Mouse (Mus musculus): Measurements from ENCODE around the gene Eprs.

DNA sequence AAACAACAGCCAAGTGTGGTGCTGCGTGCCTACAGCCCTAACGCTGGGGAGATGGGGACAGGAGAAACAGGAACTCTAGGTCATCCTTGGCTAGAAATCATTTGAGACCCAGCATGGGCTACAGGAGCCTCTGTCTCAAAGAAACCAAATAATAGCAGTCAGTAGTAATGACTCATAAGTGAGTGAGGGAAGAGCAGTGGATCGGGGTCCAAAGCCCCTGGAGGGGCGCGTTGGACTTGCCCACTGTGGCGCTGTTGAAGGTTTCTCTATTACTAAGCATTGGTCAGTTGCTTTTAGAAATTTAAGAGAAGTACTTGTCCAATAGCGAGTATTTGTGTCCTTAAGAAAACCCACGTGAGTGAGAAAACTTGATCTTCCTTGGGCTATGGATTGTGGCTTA, 9.5 kb upstream of the Eprs start:
- TF ChIP-seq CTCF (IDR thresholded peaks at IDR 0.05; ENCODE audit: insufficient read depth, low read depth, low read length), result no peak
- TF ChIP-seq POLR2A (IDR thresholded peaks at IDR 0.05; ENCODE audit: insufficient read depth, low read depth, low read length), result no peak

All from olfactory bulb, adult 2 months (tissue).